Mouse (Mus musculus) neutrophil, adult 5-6 weeks (primary cell): ENCODE measurements around the gene Sertad3. TPM values are rescaled to one million over a fixed set of nuclear protein-coding genes. Genes with fewer than 3 reads are reported as not detected.

Source experiments
- ATAC-seq: fragments of 151-379, 151-347 bp; 2 replicates; pipeline ENCODE4 v1.8.0; 2017; ENCODE audit warnings: mild to moderate bottlenecking, moderate TSS enrichment; ENCODE audit not compliant: insufficient number of reproducible peaks, poor library complexity, low FRiP score, severe bottlenecking; ENCODE audit errors: extremely low read depth
- total RNA-seq: library from RNA; stranded (forward); fragments of 200-1000 nt; gene quantifications from 2 replicates; pipeline ENCODE4 v1.2.3, GENCODE M21; 2017

Sertad3 gene
- 32.0 and 39.3 TPM in 2 replicates for total RNA-seq

DNA sequence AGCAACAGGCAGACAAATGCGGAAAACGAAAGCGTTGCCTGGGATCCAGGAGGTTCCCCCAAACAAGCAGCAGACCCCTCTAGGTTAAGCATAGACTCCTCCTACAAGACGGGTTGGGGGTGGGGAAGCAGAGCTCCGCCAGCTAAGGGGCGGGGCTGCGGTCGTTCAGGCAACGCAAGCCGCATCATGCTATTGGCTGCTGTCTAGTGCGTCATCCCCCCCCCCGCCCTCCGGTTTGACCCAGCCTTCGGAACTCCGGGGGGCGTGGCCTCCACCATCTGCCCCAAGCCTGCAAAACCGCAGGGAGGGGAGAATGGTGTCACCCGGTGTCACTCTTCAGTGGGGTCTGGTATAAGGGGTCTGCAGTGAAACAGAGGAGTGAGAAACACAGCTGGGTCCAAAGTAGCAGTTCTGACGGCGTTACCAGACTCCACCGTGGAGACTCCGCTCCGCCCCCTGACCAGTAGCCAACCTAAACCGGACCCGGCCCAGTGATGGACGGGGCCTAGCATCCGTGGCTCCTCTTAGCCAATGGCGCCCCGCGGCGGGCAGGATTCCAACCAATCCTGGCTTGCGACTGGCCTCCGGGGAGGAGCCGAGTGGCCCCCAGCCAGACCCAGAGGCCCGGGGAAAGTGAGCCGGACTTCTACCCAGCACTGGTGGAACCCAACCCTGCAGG, at the start of gene Sertad3:
Gene Sertad3, plus strand, starts transcription at position 613 of the 679 bp plus-strand sequence.
- ATAC-seq = peak; percentile 74

- ATAC-seq = no peak
These were observed 46.2 kb upstream of the Sertad3 start for GRCm38 (mm10) chr7:27427387-27427786.

DNA sequence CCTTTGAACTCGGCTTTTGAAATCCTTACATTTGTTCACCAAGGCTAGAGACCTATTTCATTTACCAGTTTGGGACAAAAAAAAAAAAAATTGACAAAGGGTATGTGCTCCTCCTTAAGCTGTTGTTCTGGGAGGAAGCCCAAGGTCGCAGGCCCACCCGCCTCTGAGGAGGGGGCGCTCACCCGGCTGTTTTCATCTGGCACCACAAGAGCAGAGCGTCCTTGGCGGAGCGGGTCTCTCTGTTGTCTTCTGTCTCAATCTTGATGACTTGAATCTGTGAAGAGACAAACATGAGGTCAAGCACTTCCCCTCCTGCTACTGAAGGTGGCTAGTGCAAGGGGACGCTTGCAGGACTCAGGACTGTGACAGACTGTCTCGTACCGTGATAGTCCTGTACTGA, 45.6 kb upstream of the Sertad3 start:
- no peak for ATAC-seq

- no peak for ATAC-seq
These were observed 44.4 kb upstream of the Sertad3 start for GRCm38 (mm10) chr7:27429135-27429534.

DNA sequence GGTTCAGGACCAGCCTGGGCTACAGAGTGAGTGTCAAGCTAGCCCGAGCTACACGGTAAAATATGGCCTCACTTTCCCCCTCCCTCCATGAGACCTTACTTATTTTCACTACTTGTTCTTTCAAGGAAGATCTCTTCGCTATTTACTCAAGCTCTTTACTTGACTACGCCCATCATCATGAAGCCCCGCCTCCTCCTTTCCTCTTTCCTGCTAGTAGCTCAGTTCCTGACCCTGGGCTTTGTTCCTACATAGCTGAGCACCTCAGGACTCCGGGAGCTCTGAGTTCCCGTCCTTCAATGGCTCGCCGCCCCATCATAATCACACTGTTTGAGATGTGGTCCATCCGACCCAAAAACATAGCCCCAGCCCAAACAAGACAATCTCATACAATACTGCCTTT, 40.2 kb upstream of the Sertad3 start:
- no peak for ATAC-seq

DNA sequence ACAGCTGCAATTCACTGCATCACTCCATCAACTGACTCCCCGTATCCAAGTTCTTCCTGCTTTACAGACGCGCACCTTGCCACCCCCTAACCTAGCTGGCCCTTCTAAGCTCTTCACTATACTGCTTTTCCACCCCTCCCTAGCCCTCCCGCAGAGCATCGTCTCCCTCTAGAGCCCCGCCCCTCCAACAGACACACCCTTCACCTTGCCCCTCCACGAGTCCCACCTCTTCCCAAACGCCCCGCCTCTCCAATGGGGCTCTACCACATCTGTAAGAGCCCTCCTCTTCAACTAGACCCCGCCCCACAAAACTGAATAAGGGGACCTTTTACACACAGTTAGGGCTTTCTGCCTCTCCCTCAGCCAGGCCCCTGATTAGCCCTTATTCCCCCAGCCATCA, 39.8 kb upstream of the Sertad3 start:
- no peak for ATAC-seq

- ATAC-seq = peak; percentile 65
These were observed 36.0 kb upstream of the Sertad3 start for GRCm38 (mm10) chr7:27437544-27437943.

DNA sequence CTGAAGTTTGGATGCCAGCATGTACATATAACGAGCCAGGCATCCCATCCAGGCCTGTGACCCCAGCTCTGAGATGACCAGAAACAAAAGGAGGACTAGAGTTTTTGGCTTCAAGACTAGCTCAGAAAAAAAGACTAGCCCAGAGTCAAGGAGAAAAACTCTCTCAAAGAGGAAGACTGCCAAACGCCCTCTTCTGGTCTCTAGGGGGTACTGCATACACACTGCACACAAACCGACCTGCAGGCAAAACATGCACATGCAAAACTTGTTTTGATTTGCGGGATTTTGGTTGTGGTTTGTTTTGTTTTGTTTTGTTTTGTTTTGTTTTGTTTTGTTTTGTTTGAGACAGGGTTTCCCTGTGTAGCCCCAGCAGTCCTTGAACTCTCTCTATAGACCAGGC, 33.6 kb upstream of the Sertad3 start:
- no peak for ATAC-seq

DNA sequence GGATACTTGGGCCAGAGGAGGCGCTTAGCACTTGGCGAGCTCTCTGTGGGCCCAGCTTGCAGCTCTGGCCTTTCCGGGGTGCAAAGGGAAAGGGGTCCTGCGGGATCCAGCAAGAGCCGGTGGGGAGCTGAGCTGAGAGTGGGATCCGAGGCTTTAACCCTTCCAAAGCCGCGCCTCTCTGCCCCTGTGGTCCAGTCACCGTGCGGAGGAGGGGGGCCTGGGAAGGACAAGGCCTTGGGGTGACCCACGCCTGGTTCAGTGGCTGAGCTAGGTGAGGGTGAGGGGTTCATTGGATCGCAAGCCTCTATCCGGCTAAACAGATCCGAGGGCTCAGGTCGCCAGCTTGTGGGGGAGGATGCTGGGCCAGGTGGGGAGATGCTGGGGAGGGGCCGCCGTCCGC, 27.5 kb upstream of the Sertad3 start:
- no peak for ATAC-seq

DNA sequence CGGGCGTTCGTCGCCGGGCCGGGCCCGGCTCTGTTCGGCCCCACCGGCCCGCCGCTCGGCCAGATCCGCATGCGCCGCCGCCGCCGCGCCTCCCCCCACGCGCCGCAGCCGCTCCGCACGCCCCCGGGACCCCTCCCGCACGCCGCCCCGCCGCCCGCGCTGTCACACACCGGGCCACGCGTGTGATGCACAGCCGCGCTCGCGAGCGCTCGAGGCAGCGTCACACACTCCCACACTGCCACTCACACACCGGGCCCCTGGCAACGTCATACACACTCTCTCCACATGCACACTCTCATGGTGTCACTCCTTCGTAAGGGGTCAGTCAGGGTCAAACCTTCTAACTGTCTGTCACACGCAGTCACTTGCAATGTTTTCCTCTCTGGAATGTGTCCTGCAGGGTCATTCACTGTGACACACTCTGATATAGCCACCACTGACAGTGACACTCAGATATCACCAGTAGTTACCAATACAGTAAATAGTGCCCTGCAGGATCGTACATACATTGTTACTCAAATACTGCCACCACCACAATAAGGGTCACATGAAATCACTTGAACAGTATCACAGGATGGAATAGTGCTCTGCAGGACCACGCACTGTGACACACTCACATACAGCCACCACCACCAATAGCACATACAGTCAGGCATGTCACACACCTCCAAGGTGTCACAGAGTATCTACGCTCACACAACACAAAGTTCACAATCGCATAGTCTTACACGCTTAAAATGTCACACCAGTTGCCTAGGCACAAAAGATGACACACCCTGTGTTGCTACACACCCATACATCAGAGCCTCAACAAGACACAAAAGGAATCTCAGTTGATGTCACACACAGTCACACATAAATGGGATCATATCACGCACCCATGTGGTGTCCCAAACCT, 26.8 kb upstream of the Sertad3 start:
- ATAC-seq = no peak

DNA sequence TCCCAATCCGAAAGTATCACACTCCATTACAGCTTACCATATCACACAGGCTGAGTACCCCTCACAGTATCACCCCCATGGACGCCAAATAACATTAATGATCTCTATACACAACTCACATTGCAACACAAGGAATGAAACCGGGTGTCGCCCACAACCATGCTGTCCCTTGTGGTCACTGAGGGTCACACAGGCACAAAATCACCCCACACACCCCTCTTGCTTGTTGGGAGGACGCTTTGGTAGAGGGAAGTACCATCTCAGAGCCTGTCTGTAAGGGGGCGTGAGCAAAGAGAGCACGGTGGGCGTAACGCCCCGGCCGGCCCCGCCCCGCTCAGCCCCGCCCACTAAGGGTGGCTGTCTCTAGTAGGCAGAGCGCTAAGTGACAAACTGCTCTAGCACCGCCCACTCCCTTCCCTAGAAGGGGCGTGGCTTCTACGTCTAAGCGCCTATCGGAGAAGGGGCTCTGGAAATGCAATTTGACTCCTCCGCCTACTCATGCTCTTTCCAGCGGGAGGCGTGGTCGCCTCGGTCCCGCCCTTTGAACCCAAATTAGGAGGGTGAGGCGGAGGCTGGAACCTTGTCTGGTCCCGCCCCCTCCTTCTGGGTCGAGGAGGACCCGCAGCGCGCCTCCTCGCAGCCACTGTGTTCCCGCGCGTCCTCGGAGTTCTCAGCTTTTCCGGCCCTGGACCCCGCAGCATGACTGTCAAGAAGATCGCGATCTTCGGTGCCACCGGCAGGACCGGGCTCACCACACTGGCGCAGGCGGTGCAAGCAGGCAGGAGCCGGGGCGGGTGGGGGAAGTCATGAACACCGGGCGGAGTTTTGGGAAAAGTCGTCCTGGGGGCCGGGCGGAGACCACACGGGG, 25.9 kb upstream of the Sertad3 start, which contains the start of the genes Sptbn4 and Blvrb:
Gene Sptbn4, minus strand, starts transcription at position 268 of the 868 bp plus-strand sequence.
Gene Blvrb, plus strand, starts transcription at position 560 of the 868 bp plus-strand sequence.
- ATAC-seq = peak; percentile 85

- no peak for ATAC-seq
These were observed 25.0 kb upstream of the Sertad3 start for GRCm38 (mm10) chr7:27448421-27449206.

- ATAC-seq = no peak
These were observed 24.2 kb upstream of the Sertad3 start for GRCm38 (mm10) chr7:27449256-27449862.

GRCm38 (mm10) chr7:27451359-27451758, 22.2 kb upstream of the Sertad3 start:
- ATAC-seq = peak; percentile 30; the same call in 1 of the 2 replicates

DNA sequence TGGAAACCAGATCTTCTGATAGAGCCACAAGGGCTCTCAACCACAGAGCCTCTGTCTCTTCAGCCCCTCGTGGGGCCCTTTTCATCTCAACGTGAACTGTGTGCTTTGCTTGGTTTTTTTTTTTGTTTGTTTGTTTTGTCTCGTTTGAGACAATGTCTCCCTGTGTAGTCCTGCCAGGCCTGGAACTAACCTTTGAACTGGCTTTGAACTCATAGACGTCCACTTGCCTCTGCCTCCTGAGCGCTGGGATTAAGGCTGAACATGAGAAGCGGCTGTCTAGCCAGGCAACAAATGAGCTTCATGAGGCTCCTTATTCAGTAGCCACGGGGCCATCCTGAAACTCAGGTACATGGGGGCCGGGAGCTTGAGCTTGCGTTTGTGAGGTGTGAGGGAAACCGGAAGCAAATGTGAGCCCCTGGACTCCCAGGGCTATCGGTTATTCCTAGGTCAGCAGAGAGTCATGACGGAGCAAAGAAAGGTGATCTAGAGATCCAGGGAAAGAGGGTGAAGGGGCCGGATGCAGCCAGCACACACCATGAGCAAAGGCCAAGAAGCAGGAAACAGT, 21.3 kb upstream of the Sertad3 start:
- ATAC-seq = no peak

GRCm38 (mm10) chr7:27454461-27455121, 19.0 kb upstream of the Sertad3 start:
- ATAC-seq = 0 out of 2 replicates have a peak, but pooled peaks have one; percentile 27

GRCm38 (mm10) chr7:27455273-27455672, 18.3 kb upstream of the Sertad3 start:
- no peak for ATAC-seq
